Mouse (Mus musculus): ENCODE measurements around the gene Sucla2. TPM values are rescaled to one million over a fixed set of nuclear protein-coding genes. Genes with fewer than 3 reads are reported as not detected.

Gene Sucla2
- 100 to 1,000 TPM; 830 to 889 TPM for total RNA-seq (2021)

GRCm38 (mm10) chr14:73524766-73525448 is at the start of gene Sucla2:
Gene Sucla2 (plus strand): TSS chr14:73525319.
- intact Hi-C loops (cut with DNase I): loop anchor here (1.0 to 10.0 kb wide), 2 partner anchors 27 to 1180 kb away; no protein-coding TSS in a partner anchor
- peak; percentile 95 to 98 for DNase-seq

GRCm38 (mm10) chr14:73475506-73475905 is 49.6 kb upstream of the Sucla2 start:
- intact Hi-C loops (cut with DNase I): loop anchor here (2.0 kb wide), 4 partner anchors 33 to 369 kb away; partner anchors contain the start of gene Itm2b
- peak; percentile 46 to 56 for DNase-seq

GRCm38 (mm10) chr14:73476361-73476934 is 48.7 kb upstream of the Sucla2 start:
- intact Hi-C loops (cut with DNase I): loop anchor here (1.0 kb wide), 1 partner anchor 27 kb away; no protein-coding TSS in a partner anchor
- peak; percentile 18 to 20 for DNase-seq

GRCm38 (mm10) chr14:73477077-73477476 is 48.0 kb upstream of the Sucla2 start:
- intact Hi-C loops (cut with DNase I): no loop called here
- DNase-seq: peak in 1 of 2 experiments; percentile 14

GRCm38 (mm10) chr14:73478321-73478720 is 46.8 kb upstream of the Sucla2 start:
- DNase-seq: no peak
- intact Hi-C loops (cut with DNase I): no loop called here

- intact Hi-C loops (cut with DNase I): no loop called here
- DNase-seq: no peak
These were observed 45.3 kb upstream of the Sucla2 start for GRCm38 (mm10) chr14:73479771-73480170.

GRCm38 (mm10) chr14:73483516-73484229 is 41.4 kb upstream of the Sucla2 start:
- intact Hi-C loops (cut with DNase I): no loop called here
- DNase-seq: no peak

GRCm38 (mm10) chr14:73484366-73485110 is 40.6 kb upstream of the Sucla2 start:
- intact Hi-C loops (cut with DNase I): no loop called here
- no peak for DNase-seq

GRCm38 (mm10) chr14:73486641-73487040 is 38.5 kb upstream of the Sucla2 start:
- intact Hi-C loops (cut with DNase I): loop anchor here (2.0 kb wide), 1 partner anchor 16 kb away; no protein-coding TSS in a partner anchor
- no peak for DNase-seq

GRCm38 (mm10) chr14:73493356-73493755 is 31.8 kb upstream of the Sucla2 start:
- no peak for DNase-seq
- intact Hi-C loops (cut with DNase I): no loop called here

- intact Hi-C loops (cut with DNase I): no loop called here
- DNase-seq: no peak
These were observed 31.0 kb upstream of the Sucla2 start for GRCm38 (mm10) chr14:73494122-73494521.

GRCm38 (mm10) chr14:73495753-73496152 is 29.4 kb upstream of the Sucla2 start:
- intact Hi-C loops (cut with DNase I): no loop called here
- DNase-seq: no peak

- no peak for DNase-seq
- intact Hi-C loops (cut with DNase I): no loop called here
These were observed 23.8 kb upstream of the Sucla2 start for GRCm38 (mm10) chr14:73501283-73501682.

GRCm38 (mm10) chr14:73501721-73502120 is 23.4 kb upstream of the Sucla2 start:
- intact Hi-C loops (cut with DNase I): loop anchor here (2.0 kb wide), 1 partner anchor 15 kb away; no protein-coding TSS in a partner anchor
- DNase-seq: no peak

- peak; percentile 41 to 45 for DNase-seq
- intact Hi-C loops (cut with DNase I): loop anchor here (1.0 to 2.0 kb wide), 2 partner anchors 16 to 26 kb away; no protein-coding TSS in a partner anchor
These were observed 22.4 kb upstream of the Sucla2 start for GRCm38 (mm10) chr14:73502591-73503184.

GRCm38 (mm10) chr14:73503237-73503933 is 21.7 kb upstream of the Sucla2 start:
- DNase-seq: no peak

GRCm38 (mm10) chr14:73506283-73506682 is 18.8 kb upstream of the Sucla2 start:
- no peak for DNase-seq
- intact Hi-C loops (cut with DNase I): loop anchor here (5.0 kb wide), 1 partner anchor 119 kb away; the partner anchor contains the start of gene Itm2b

More at GRCm38 (mm10) chr14:73503237-73503933, 21.7 kb upstream of the Sucla2 start:
- intact Hi-C loops (cut with DNase I): loop anchor here (1.0 to 2.0 kb wide), 2 partner anchors 17 to 27 kb away; no protein-coding TSS in a partner anchor

- intact Hi-C loops (cut with DNase I): loop anchor here (5.0 kb wide), 1 partner anchor 120 kb away; the partner anchor contains the start of gene Itm2b
- no peak for DNase-seq
These were observed 17.9 kb upstream of the Sucla2 start for GRCm38 (mm10) chr14:73507200-73507599.

Data from heart, postnatal 36 days (tissue).